Mouse (Mus musculus): Measurements from ENCODE around the gene Bahcc1. TPM values are rescaled to one million over a fixed set of nuclear protein-coding genes. Genes with fewer than 3 reads are reported as not detected.

Bahcc1 gene
- total and polyA plus RNA-seq, 2 experiments from 2014 or later: 6.5 to 26.5 TPM

DNA sequence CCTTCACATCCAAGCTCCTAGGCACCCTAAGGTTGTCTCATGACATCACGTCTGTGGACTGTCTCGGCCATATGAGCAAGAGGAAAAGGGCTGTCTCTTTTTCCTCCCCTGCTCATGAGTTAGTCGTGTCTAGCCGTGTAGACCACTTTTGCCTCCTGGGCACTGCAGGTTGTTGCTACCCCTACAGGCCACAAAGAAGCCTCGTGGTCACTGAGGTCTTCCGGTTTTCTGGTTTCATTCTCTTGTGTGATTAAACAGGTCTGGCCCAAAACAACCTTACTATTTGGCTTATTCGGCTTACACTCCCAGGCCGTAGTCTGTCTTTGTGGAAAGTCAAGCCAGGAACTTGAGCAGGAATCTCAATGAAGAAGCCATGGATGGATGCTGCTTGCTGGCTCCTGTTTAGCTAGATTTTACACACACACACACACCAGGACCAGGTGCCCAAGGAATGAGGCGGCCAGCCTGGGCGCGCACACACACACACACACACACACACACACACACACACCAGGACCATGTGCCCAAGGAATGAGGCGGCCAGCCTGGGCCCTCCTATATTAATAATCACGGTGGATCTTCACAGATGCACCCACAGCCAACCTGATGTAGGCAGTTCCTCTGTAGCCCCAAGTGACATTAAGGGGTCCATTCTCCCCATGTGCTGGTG lies 21.0 kb downstream of the Bahcc1 start:
- TF ChIP-seq CTCF (IDR thresholded peaks at IDR 0.05; ENCODE audit: low read depth): no peak
- H3K27me3 ChIP-seq (ENCODE audit: insufficient read depth, low read length): no peaks in the 10 kb centered on the region
- H3K36me3 ChIP-seq (ENCODE audit: insufficient read depth): no peaks in the 10 kb centered on the region; the same call in 1 of the 2 replicates
- ATAC-seq: no peak
- no peak overlapping the region for H3K27ac ChIP-seq (ENCODE audit: low read depth, low read length)
- no peaks in the 10 kb centered on the region for H3K9me3 ChIP-seq (ENCODE audit: low read length)
- no peak for DNase-seq
- no peak overlapping the region for H3K9ac ChIP-seq
- H3K4me3 ChIP-seq (ENCODE audit: low read depth, low read length): no peak overlapping the region
- no peak overlapping the region for H3K4me2 ChIP-seq (ENCODE audit: low read depth)
- H3K4me1 ChIP-seq (ENCODE audit: insufficient read depth): peaks cover 30% of the 10 kb centered on the region
- WGBS: 83% methylated on average over 13 of the region's 13 CpGs

DNA sequence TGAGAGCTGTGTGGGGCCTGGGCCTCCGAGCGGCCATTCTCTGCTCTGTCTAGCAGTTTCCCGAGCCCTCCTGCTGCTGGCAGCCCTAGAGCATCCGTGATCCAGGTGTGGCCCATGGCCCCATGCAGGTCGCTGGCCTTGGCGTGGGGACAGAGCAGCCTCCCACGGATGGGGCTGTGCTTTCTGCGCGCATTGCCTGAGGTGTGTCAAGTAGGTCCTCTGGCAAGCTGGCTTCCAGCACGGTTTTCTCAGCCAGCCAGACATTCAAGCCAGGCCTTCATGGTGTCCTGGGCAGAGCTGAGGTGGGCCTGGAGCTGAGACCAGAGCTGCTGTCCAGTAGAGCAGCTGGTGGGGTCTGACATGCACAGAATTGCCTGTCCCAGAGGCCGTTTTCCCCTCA lies 21.7 kb downstream of the Bahcc1 start:
- no peaks in the 10 kb centered on the region for H3K27me3 ChIP-seq (ENCODE audit: insufficient read depth, low read length)
- no peak for TF ChIP-seq CTCF (IDR thresholded peaks at IDR 0.05; ENCODE audit: low read depth)
- H3K27ac ChIP-seq (ENCODE audit: low read depth, low read length): no peak overlapping the region
- no peak for ATAC-seq
- H3K36me3 ChIP-seq (ENCODE audit: insufficient read depth): no peaks in the 10 kb centered on the region; the same call in 1 of the 2 replicates
- H3K4me1 ChIP-seq (ENCODE audit: insufficient read depth): peaks cover 34% of the 10 kb centered on the region
- H3K9ac ChIP-seq: no peak overlapping the region
- no peak overlapping the region for H3K4me2 ChIP-seq (ENCODE audit: low read depth)
- WGBS: 65% methylated on average over 11 of the region's 11 CpGs
- DNase-seq: no peak
- no peaks in the 10 kb centered on the region for H3K9me3 ChIP-seq (ENCODE audit: low read length)
- H3K4me3 ChIP-seq (ENCODE audit: low read depth, low read length): no peak overlapping the region

DNA sequence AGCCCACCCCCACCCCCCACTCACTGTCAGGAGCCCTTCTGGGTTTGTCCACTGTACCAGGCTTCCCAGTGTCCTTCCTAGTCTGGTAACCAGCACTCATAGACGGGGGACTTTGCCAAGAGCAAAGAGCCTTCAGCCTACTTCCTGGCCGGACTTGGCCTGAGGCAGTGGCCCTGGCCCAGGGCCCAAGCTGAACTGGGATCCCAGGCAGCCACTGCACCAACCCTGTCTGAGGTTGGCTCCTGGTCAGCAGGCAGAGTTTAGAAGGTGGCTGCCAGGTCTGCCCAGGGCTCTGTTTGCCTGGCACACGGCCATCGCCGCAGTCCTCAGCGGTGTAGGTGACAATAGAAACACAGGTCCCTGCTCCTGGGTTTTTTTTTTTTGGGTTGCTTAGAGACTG lies 22.3 kb downstream of the Bahcc1 start:
- peaks cover 40% of the 10 kb centered on the region for H3K4me1 ChIP-seq (ENCODE audit: insufficient read depth)
- no peaks in the 10 kb centered on the region for H3K27me3 ChIP-seq (ENCODE audit: insufficient read depth, low read length)
- H3K9me3 ChIP-seq (ENCODE audit: low read length): no peaks in the 10 kb centered on the region
- H3K4me3 ChIP-seq (ENCODE audit: low read depth, low read length): no peak overlapping the region
- DNase-seq (peak; percentile 61), ATAC-seq (peak; percentile 14)
- 23% methylated on average over 6 of the region's 6 CpGs for WGBS
- H3K27ac ChIP-seq (ENCODE audit: low read depth, low read length): no peak overlapping the region
- TF ChIP-seq CTCF (IDR thresholded peaks at IDR 0.05; ENCODE audit: low read depth): no peak
- H3K9ac ChIP-seq: no peak overlapping the region
- no peak overlapping the region for H3K4me2 ChIP-seq (ENCODE audit: low read depth)
- no peaks in the 10 kb centered on the region; the same call in 1 of the 2 replicates for H3K36me3 ChIP-seq (ENCODE audit: insufficient read depth)

DNA sequence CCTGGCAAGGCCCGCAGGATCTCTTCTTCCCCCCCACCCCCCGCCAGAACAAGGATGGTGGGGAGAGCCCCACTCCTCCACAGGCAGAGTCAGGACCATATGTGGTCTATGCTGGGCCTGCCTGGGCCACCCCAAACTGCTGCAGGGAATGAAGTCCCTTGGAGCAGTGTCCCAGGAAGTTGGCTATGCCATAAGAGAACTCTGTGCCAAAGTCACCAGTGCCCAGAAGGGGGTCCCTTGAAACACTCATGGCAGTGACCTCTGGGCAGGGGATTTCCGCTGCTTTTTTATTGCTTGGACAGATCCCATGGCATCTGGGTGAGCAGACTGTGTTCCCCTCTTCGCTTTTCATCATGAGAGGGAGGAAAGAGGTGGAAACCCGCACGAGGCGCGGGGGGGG lies 22.8 kb downstream of the Bahcc1 start:
- DNase-seq (no peak), ATAC-seq (no peak)
- TF ChIP-seq CTCF (IDR thresholded peaks at IDR 0.05; ENCODE audit: low read depth): no peak
- Histone ChIP-seq H3K36me3 (ENCODE audit: insufficient read depth) (no peaks in the 10 kb centered on the region; the same call in 1 of the 2 replicates), H3K9me3 (ENCODE audit: low read length) (no peaks in the 10 kb centered on the region), H3K9ac (no peak overlapping the region), H3K27ac (ENCODE audit: low read depth, low read length) (no peak overlapping the region), H3K4me2 (ENCODE audit: low read depth) (no peak overlapping the region), H3K4me3 (ENCODE audit: low read depth, low read length) (no peak overlapping the region), H3K4me1 (ENCODE audit: insufficient read depth) (peaks cover 45% of the 10 kb centered on the region), H3K27me3 (ENCODE audit: insufficient read depth, low read length) (no peaks in the 10 kb centered on the region)
- WGBS: 31% methylated on average over 8 of the region's 8 CpGs

DNA sequence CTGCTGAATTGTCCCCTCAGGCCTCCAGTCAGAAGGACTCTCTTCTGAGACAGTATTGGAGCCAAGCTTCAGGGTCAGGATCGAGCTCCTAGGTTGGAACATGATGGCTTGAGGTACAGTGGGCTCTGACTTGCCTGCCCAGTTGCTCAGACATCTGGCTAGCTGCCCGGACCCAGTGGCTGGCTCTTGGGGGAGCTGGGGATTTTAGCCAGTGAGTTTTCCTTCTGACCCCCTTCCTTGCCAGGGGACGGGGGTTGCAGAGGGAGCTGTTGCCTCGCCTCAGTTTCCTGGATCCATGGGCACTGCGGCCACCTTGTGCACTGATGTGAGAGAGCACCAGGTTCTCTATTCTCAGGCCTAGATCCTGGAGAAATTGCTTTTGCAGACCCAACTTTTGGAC lies 23.4 kb downstream of the Bahcc1 start:
- 64% methylated on average over 5 of the region's 5 CpGs for WGBS
- ATAC-seq (no peak), DNase-seq (no peak)
- Histone ChIP-seq H3K27ac (ENCODE audit: low read depth, low read length) (no peak overlapping the region), H3K36me3 (ENCODE audit: insufficient read depth) (no peaks in the 10 kb centered on the region; the same call in 1 of the 2 replicates), H3K9me3 (ENCODE audit: low read length) (no peaks in the 10 kb centered on the region), H3K4me2 (ENCODE audit: low read depth) (no peak overlapping the region), H3K4me1 (ENCODE audit: insufficient read depth) (peaks cover 51% of the 10 kb centered on the region), H3K4me3 (ENCODE audit: low read depth, low read length) (no peak overlapping the region), H3K27me3 (ENCODE audit: insufficient read depth, low read length) (no peaks in the 10 kb centered on the region), H3K9ac (no peak overlapping the region)
- TF ChIP-seq CTCF (IDR thresholded peaks at IDR 0.05; ENCODE audit: low read depth): no peak

DNA sequence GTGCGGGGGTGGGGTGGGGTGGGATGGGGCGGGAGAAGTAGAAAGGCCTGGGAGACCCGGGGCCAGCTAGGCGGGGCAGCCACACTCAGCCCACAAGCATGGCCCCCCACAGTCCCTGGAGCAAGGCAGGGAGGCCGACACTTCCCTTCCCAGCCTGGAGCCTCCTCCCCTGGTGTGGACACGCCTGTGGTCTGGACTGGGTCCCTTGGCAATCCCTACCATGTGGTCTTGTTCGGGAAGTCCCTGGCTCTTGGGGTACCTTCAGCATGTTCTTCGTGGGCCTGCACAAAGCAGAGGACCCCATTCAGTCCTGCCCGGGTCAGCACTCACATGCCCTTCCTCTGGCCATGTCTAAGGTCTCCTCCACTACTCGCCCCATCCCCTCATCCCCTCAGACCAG lies 23.8 kb downstream of the Bahcc1 start:
- peaks cover 55% of the 10 kb centered on the region for H3K4me1 ChIP-seq (ENCODE audit: insufficient read depth)
- H3K27ac ChIP-seq (ENCODE audit: low read depth, low read length): no peak overlapping the region

DNA sequence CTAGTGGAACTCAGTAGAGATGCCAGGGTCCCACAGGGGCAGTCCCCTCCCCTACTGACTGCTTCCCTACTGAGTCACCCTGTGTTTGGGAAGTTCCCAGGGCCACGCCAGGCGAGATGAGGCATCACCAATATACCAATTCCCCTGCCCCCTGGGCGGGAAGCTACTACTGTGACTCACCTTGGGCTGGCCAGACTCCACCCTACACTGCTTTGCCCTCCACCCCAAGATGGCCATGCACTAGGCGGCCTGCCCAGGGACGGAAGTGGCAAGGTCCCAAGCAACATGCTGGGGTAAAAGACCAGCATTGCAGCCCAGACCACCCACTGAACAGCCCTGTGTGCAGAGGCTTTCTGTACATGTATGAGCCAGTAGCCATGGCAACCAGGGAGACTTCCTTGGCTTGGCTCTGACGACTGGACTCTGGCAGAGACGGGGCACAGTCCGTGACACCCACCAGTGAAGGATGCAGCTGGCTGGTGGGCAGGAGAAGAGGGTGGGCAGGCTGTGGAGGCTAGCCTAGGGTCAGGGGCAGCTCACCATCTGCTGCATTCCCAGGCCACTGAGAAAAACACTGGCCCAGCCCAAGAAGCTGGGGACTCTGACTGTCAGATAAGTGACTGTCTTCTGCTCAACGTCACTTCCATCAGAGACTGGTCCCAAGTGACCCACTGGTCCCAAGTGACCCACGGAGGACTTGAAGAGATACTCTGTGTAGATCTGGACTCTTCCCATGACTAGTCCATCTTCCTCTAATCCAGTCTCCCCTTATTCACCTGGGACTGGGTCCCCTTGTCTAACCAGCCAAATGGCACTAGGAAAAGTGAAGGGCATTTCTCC lies 24.5 kb downstream of the Bahcc1 start:
- no peaks in the 10 kb centered on the region for H3K27me3 ChIP-seq (ENCODE audit: insufficient read depth, low read length)
- H3K9ac ChIP-seq: no peak overlapping the region
- H3K4me2 ChIP-seq (ENCODE audit: low read depth): no peak overlapping the region
- H3K36me3 ChIP-seq (ENCODE audit: insufficient read depth): no peaks in the 10 kb centered on the region; the same call in 1 of the 2 replicates
- TF ChIP-seq CTCF (IDR thresholded peaks at IDR 0.05; ENCODE audit: low read depth): no peak
- H3K4me1 ChIP-seq (ENCODE audit: insufficient read depth): peaks cover 62% of the 10 kb centered on the region
- WGBS: 51% methylated on average over 10 of the region's 10 CpGs
- H3K27ac ChIP-seq (ENCODE audit: low read depth, low read length): no peak overlapping the region
- ATAC-seq (no peak), DNase-seq (peak; percentile 58)
- H3K4me3 ChIP-seq (ENCODE audit: low read depth, low read length): no peak overlapping the region
- H3K9me3 ChIP-seq (ENCODE audit: low read length): no peaks in the 10 kb centered on the region

More for the DNA sequence above, 23.8 kb downstream of the Bahcc1 start:
- ATAC-seq (no peak), DNase-seq (no peak)
- H3K36me3 ChIP-seq (ENCODE audit: insufficient read depth): no peaks in the 10 kb centered on the region; the same call in 1 of the 2 replicates
- H3K9me3 ChIP-seq (ENCODE audit: low read length): no peaks in the 10 kb centered on the region
- TF ChIP-seq CTCF (IDR thresholded peaks at IDR 0.05; ENCODE audit: low read depth): no peak
- no peaks in the 10 kb centered on the region for H3K27me3 ChIP-seq (ENCODE audit: insufficient read depth, low read length)
- H3K9ac ChIP-seq: no peak overlapping the region
- no peak overlapping the region for H3K4me3 ChIP-seq (ENCODE audit: low read depth, low read length)
- H3K4me2 ChIP-seq (ENCODE audit: low read depth): no peak overlapping the region
- WGBS: 67% methylated on average over 10 of the region's 10 CpGs

Data from forebrain, postnatal 0 days (tissue).